Mouse (Mus musculus) heart, embryonic 12.5 days (tissue): ENCODE measurements at regions not wholly inside any gene's neighbourhood (a gene's known extent, or its start where the extent isn't known, plus 50 kb on each side); places are given as distances from the start of the nearest gene placed in this dataset.

ENCODE experiments used
- ATAC-seq: fragments of 200-750 bp; cut with Nextera tagmentation; 2 replicates; pipeline ENCODE4 v1.8.0; 2017; ENCODE audit warnings: moderate TSS enrichment, moderate library complexity; ENCODE audit not compliant: insufficient number of reproducible peaks, low FRiP score
- H3K27ac ChIP-seq: fragments of 300-500 bp; sonication (generic); 2 replicates; pipeline ENCODE4 v1.5.1; 2016; ENCODE audit warnings: mild to moderate bottlenecking, moderate library complexity; ENCODE audit not compliant: poor library complexity, severe bottlenecking
- H3K27me3 ChIP-seq: fragments of 300-500 bp; sonication (generic); replicated peaks from 2 replicates; pipeline ENCODE4 v1.6.1; 2016; ENCODE audit warnings: mild to moderate bottlenecking, moderate library complexity
- H3K36me3 ChIP-seq: fragments of 300-500 bp; sonication (generic); 2 replicates; pipeline ENCODE4 v1.6.1; 2016; ENCODE audit warnings: mild to moderate bottlenecking, moderate library complexity
- H3K4me1 ChIP-seq: fragments of 300-500 bp; sonication (generic); replicated peaks from 2 replicates; pipeline ENCODE4 v1.6.1; 2016; ENCODE audit warnings: mild to moderate bottlenecking
- H3K4me2 ChIP-seq: fragments of 300-500 bp; sonication (generic); 2 replicates; pipeline ENCODE4 v1.6.1; 2016; ENCODE audit warnings: mild to moderate bottlenecking, moderate library complexity
- H3K4me3 ChIP-seq: fragments of 300-500 bp; sonication (generic); 2 replicates; pipeline ENCODE4 v1.5.1; 2016; ENCODE audit warnings: mild to moderate bottlenecking
- H3K9ac ChIP-seq: fragments of 300-500 bp; sonication (generic); 2 replicates; pipeline ENCODE4 v1.6.1; 2016; ENCODE audit warnings: mild to moderate bottlenecking, moderate library complexity
- H3K9me3 ChIP-seq: fragments of 300-500 bp; sonication (generic); replicated peaks from 2 replicates; pipeline ENCODE4 v1.6.1; 2016; ENCODE audit warnings: mild to moderate bottlenecking, moderate library complexity
- WGBS: fragments of 180-500 bp; shearing (Covaris S2); methylation state at CpG from one replicate; pipeline ENCODE4 v1.1.7; 2016; 5-methylcytosine and 5-hydroxymethylcytosine counted together

GRCm38 (mm10) chr7:129771876-129772275, 180.2 kb downstream of the Wdr11 start:
- H3K4me3 ChIP-seq, result no peak overlapping the region
- H3K4me1 ChIP-seq, result peaks cover 12% of the 10 kb centered on the region
- ATAC-seq, result no peak
- H3K4me2 ChIP-seq, result no peak overlapping the region
- H3K36me3 ChIP-seq, result no peaks in the 10 kb centered on the region
- H3K27ac ChIP-seq, result no peak overlapping the region
- H3K9ac ChIP-seq, result no peak overlapping the region
- WGBS, result 77% methylated on average over 2 of the region's 2 CpGs
- H3K9me3 ChIP-seq, result no peaks in the 10 kb centered on the region
- peaks cover 6% of the 10 kb centered on the region for H3K27me3 ChIP-seq

GRCm38 (mm10) chr7:129772540-129773331, 181.1 kb downstream of the Wdr11 start:
- 81% methylated on average over 11 of the region's 11 CpGs for WGBS
- Histone ChIP-seq H3K9me3 (no peaks in the 10 kb centered on the region), H3K27me3 (peaks cover 6% of the 10 kb centered on the region), H3K27ac (no peak overlapping the region), H3K36me3 (no peaks in the 10 kb centered on the region), H3K4me2 (no peak overlapping the region), H3K9ac (no peak overlapping the region), H3K4me3 (no peak overlapping the region), H3K4me1 (peaks cover 12% of the 10 kb centered on the region)
- ATAC-seq, result no peak

- Histone ChIP-seq H3K9ac (peak overlapping the region; percentile 61; the same call in 1 of the 2 replicates), H3K4me3 (peak overlapping the region; percentile 24), H3K27ac (no peak overlapping the region), H3K9me3 (no peaks in the 10 kb centered on the region), H3K27me3 (peaks cover 6% of the 10 kb centered on the region), H3K4me2 (peak overlapping the region; percentile 66), H3K4me1 (peaks cover 12% of the 10 kb centered on the region), H3K36me3 (no peaks in the 10 kb centered on the region)
- no peak for ATAC-seq
- 6% methylated on average over 17 of the region's 17 CpGs for WGBS
Observed at GRCm38 (mm10) chr7:129774261-129774861, 182.7 kb downstream of the Wdr11 start.

GRCm38 (mm10) chr7:129775189-129775588, 183.5 kb downstream of the Wdr11 start:
- Histone ChIP-seq H3K27ac (no peak overlapping the region), H3K9me3 (no peaks in the 10 kb centered on the region), H3K27me3 (peaks cover 6% of the 10 kb centered on the region), H3K9ac (no peak overlapping the region), H3K4me2 (no peak overlapping the region), H3K4me1 (peaks cover 12% of the 10 kb centered on the region), H3K36me3 (no peaks in the 10 kb centered on the region), H3K4me3 (no peak overlapping the region)
- 73% methylated on average over 11 of the region's 11 CpGs for WGBS
- no peak for ATAC-seq

- no peak overlapping the region for H3K9ac ChIP-seq
- H3K4me1 ChIP-seq, result peaks cover 10% of the 10 kb centered on the region
- no peaks in the 10 kb centered on the region for H3K9me3 ChIP-seq
- no peaks in the 10 kb centered on the region for H3K36me3 ChIP-seq
- no peak overlapping the region for H3K27ac ChIP-seq
- ATAC-seq, result no peak
- no peak overlapping the region for H3K4me3 ChIP-seq
- WGBS, result 67% methylated on average over 13 of the region's 13 CpGs
- H3K4me2 ChIP-seq, result no peak overlapping the region
- H3K27me3 ChIP-seq, result peaks cover 6% of the 10 kb centered on the region
Observed at GRCm38 (mm10) chr7:129778842-129779421, 187.3 kb downstream of the Wdr11 start.

- Histone ChIP-seq H3K27me3 (peaks cover 6% of the 10 kb centered on the region), H3K4me3 (no peak overlapping the region), H3K4me1 (no peaks in the 10 kb centered on the region), H3K4me2 (no peak overlapping the region), H3K9ac (no peak overlapping the region), H3K36me3 (no peaks in the 10 kb centered on the region), H3K27ac (no peak overlapping the region), H3K9me3 (no peaks in the 10 kb centered on the region)
- no peak for ATAC-seq
- WGBS, result 73% methylated on average over 6 of the region's 6 CpGs
Observed at GRCm38 (mm10) chr7:129779939-129780338, 188.3 kb downstream of the Wdr11 start.

- 69% methylated on average over 3 of the region's 3 CpGs for WGBS
- Histone ChIP-seq H3K27me3 (no peaks in the 10 kb centered on the region), H3K4me3 (no peak overlapping the region), H3K4me1 (peaks cover under 1% of the 10 kb centered on the region; the same call in 1 of the 2 replicates), H3K36me3 (no peaks in the 10 kb centered on the region), H3K9ac (no peak overlapping the region), H3K27ac (no peak overlapping the region), H3K9me3 (no peaks in the 10 kb centered on the region), H3K4me2 (no peak overlapping the region)
- ATAC-seq, result no peak
Observed at GRCm38 (mm10) chr7:129781756-129782155, 190.1 kb downstream of the Wdr11 start.

- Histone ChIP-seq H3K4me1 (peaks cover 10% of the 10 kb centered on the region; the same call in 1 of the 2 replicates), H3K27ac (no peak overlapping the region), H3K27me3 (no peaks in the 10 kb centered on the region), H3K36me3 (no peaks in the 10 kb centered on the region), H3K4me3 (no peak overlapping the region), H3K9me3 (no peaks in the 10 kb centered on the region), H3K4me2 (no peak overlapping the region), H3K9ac (no peak overlapping the region)
- no peak for ATAC-seq
- 69% methylated on average over 4 of the region's 4 CpGs for WGBS
Observed at GRCm38 (mm10) chr7:129784966-129785365, 193.3 kb downstream of the Wdr11 start.

GRCm38 (mm10) chr7:129787011-129787410, 195.3 kb downstream of the Wdr11 start:
- ATAC-seq, result no peak
- no peaks in the 10 kb centered on the region for H3K27me3 ChIP-seq
- no peak overlapping the region for H3K4me3 ChIP-seq
- H3K36me3 ChIP-seq, result no peaks in the 10 kb centered on the region
- H3K9ac ChIP-seq, result no peak overlapping the region
- no peaks in the 10 kb centered on the region for H3K9me3 ChIP-seq
- 42% methylated on average over 2 of the region's 2 CpGs for WGBS
- H3K4me2 ChIP-seq, result no peak overlapping the region
- H3K4me1 ChIP-seq, result peaks cover 18% of the 10 kb centered on the region
- H3K27ac ChIP-seq, result no peak overlapping the region

GRCm38 (mm10) chr7:129787736-129788135, 196.1 kb downstream of the Wdr11 start:
- WGBS, result 81% methylated on average over 2 of the region's 2 CpGs
- no peaks in the 10 kb centered on the region for H3K27me3 ChIP-seq
- no peak overlapping the region for H3K27ac ChIP-seq
- no peaks in the 10 kb centered on the region for H3K9me3 ChIP-seq
- no peak for ATAC-seq
- H3K4me2 ChIP-seq, result no peak overlapping the region
- H3K4me3 ChIP-seq, result no peak overlapping the region
- H3K36me3 ChIP-seq, result no peaks in the 10 kb centered on the region
- H3K9ac ChIP-seq, result no peak overlapping the region
- peaks cover 18% of the 10 kb centered on the region for H3K4me1 ChIP-seq

GRCm38 (mm10) chr7:129789461-129789860, 197.8 kb downstream of the Wdr11 start:
- no peak overlapping the region for H3K27ac ChIP-seq
- H3K36me3 ChIP-seq, result no peaks in the 10 kb centered on the region
- no peak overlapping the region for H3K9ac ChIP-seq
- H3K4me1 ChIP-seq, result peaks cover 23% of the 10 kb centered on the region
- no peaks in the 10 kb centered on the region for H3K27me3 ChIP-seq
- 43% methylated on average over 6 of the region's 6 CpGs for WGBS
- H3K4me2 ChIP-seq, result no peak overlapping the region
- H3K9me3 ChIP-seq, result no peaks in the 10 kb centered on the region
- H3K4me3 ChIP-seq, result no peak overlapping the region
- ATAC-seq, result no peak
